Mouse (Mus musculus) monocyte, adult 5-6 weeks (primary cell): ENCODE results near the gene Oca2. TPM values are rescaled to one million over a fixed set of nuclear protein-coding genes. Genes with fewer than 3 reads are reported as not detected.

Experiments used
- ATAC-seq: fragments of 153-309, 156-312 bp; replicated peaks from 2 replicates; pipeline ENCODE4 v1.8.0; 2017; ENCODE audit warnings: mild to moderate bottlenecking; ENCODE audit not compliant: low TSS enrichment, insufficient number of reproducible peaks, severe bottlenecking, poor library complexity, low FRiP score
- total RNA-seq: library from RNA; stranded (forward); fragments of 200-1000, 200-491, 200-594 nt; gene quantifications from 3 replicates; pipeline ENCODE4 v1.2.3, GENCODE M21; 2017

Oca2 gene
- 0.11 TPM in 1 of 3 replicates, not detected in the others for total RNA-seq

- no peak for ATAC-seq
Observed at GRCm38 (mm10) chr7:56239543-56239942, at the start of gene Oca2. TSS of gene Oca2 (plus strand) at chr7:56239760.

DNA sequence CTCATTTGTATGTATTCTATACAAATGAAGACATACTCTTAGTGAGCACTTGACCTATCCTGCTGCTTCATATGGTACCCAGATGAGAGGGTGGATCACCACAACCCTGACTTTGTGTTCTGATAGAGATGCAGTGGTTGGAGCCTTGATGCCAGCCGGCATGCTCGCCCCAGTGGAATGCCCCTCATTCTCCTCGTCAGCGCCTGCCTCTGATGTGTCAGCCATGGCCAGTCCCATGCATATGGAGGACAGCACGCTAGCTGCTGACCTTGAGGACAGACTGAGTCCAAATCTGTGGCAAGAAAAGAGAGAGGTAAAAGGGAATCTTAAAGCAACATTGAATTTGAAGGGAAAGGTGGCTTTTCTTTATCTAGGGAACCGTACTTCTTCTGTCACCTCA lies 48.5 kb upstream of the Oca2 start:
- no peak for ATAC-seq

DNA sequence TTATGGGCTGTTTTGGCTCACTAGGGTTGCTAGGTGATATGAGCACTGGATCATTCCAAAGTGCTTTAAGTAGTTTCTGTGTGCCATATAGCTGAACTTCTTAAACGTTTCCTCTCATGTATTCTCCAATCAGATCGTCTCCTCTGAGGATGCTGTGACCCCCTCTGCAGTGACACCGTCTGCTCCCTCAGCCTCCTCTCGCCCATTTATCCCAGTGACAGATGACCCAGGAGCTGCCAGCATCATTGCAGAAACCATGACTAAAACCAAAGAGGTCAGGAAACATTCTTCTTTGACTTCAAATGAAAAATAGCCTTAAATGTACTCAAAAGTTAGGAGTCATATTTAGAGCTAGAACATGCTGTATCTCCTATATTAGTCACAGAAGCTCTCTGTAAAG lies 47.9 kb upstream of the Oca2 start:
- no peak for ATAC-seq

DNA sequence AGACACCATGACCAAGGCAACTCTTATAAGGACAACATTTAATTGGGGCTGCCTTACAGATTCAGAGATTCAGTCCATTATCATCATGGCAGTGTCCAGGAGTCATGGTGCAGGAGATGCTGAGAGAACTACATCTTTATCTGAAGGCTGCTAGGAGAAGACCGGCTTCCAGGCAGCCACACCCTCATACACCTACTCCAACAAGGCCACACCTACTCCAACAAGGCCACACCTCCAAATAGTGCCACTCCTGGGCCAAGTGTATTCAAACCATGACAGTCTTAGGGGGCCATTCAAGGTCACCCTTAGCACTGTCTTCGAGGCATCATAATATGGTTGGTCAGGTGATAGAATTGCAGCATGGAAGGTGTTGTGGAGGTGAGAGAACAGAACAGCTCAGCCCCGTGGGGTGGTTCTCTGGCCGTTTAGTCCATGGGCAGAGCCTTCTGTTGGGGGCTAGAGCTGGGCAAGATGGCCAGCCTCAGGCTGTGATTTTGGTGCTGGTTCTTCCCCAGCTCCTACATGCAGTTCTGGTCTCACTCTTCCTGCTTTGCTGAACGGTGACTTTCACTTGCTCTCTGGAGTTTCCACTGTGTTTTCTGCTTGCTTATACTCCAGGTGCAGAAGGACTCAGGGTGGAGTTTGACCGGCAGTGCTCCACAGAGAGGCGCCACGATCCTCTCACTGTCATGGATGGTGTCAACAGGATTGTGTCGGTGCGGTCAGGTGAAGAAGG lies 37.9 kb upstream of the Oca2 start:
- no peak for ATAC-seq

GRCm38 (mm10) chr7:56202843-56203242 lies 36.7 kb upstream of the Oca2 start:
- no peak for ATAC-seq

DNA sequence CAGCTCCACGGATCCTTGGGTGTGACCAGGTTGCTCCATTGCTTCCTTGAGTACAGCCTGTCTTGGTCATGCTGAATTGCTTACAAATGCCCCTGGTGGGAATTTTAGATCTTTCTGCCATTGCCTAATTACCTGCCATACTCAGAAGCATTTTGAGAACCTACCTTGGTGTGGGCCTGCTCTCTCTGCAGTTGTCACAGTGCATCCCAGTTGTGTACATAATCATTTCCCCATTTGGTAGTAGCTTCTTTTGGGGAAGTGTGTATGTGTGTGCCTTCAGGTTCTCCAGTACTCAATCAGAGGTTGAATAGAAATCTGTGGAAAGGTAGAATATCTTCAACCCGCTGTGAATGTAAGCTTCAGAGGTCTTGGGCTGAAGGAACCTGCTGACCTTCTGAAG lies 36.3 kb upstream of the Oca2 start:
- no peak for ATAC-seq

GRCm38 (mm10) chr7:56204877-56205276 lies 34.7 kb upstream of the Oca2 start:
- ATAC-seq = no peak

DNA sequence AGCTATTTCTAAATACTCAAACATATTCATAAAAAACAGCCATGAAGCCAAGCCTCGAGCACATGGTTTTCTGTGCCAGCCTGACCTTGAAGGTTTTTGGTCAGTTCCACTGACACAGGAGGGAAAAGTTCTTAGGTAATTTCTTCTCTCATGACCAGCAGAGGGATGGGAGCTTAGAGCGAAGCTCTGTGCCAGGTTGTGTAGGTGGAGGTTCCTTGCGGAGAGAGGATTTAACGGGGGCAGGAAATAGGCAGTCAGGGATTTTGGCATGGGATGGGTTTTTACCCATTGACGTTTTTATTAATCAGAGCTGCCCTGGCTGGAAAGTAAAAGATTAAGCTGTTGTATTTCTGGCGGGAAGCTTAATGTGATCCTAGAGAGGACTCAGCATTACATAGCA lies 18.7 kb upstream of the Oca2 start:
- ATAC-seq = no peak

GRCm38 (mm10) chr7:56235794-56236423 lies 3.7 kb upstream of the Oca2 start:
- ATAC-seq = no peak

GRCm38 (mm10) chr7:56236617-56237016 lies 2.9 kb upstream of the Oca2 start:
- no peak for ATAC-seq

DNA sequence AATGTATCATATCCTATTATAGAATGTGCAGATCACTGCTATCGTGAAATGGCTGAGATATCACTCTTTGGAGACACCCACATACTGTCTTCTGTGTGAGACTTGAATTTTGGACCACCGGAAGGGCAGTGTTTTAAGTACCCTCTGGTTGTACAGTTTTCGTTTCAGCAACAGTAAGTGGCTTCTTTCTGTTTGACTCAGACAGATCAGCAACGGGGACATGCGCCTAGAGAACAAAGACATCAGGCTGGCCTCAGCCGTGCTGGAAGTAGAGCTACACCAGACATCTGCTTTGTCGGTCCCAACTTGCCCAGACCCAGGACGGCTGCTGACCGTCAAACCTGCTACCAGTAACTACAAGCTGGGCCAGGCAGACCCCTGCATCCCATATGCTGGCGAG lies 15.0 kb downstream of the Oca2 start:
- ATAC-seq = no peak

DNA sequence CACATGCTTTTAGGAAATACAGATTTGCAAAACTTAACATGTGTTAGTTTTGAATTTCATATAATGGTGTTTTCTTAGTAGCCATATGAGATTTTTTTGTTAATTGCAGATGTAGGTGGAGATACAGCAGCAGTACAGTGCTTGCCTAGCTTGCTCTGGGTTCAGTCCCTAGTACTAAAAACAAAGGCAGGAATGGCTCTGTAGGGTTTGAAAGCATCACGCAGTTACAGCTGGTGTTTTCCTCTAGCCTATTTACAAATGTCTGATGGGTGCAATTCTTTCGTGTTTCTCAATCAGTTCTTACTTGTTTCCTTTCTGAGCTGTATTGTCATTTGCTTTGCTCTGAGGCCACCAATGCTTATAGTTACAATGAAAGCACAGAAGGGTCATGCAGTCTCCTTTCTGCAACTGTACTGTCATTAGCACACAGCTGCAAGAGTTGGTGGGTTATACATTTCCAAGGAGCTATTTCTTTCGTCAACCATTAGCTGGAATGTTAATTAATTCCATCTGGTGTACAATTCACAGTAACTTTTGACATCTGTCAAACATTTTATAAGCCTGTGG lies 18.4 kb downstream of the Oca2 start:
- no peak for ATAC-seq

DNA sequence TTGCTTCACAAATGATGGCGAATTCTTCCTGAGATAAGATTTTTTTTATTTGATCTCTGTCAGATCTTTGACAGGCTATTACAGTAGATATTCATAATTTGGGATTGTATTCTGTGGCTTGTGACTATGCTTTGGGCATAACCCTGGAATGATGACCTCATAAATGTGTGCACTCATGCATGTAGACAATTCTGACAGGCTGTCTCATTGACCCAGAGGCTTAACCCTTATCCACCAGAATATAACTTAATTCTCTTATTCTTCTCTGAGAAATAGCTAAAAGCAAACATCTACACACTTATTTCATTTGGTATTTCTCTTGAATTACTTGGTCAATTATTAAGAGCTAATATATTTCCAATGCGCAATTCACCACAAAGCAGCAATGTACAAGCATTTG lies 37.9 kb downstream of the Oca2 start:
- ATAC-seq = no peak

DNA sequence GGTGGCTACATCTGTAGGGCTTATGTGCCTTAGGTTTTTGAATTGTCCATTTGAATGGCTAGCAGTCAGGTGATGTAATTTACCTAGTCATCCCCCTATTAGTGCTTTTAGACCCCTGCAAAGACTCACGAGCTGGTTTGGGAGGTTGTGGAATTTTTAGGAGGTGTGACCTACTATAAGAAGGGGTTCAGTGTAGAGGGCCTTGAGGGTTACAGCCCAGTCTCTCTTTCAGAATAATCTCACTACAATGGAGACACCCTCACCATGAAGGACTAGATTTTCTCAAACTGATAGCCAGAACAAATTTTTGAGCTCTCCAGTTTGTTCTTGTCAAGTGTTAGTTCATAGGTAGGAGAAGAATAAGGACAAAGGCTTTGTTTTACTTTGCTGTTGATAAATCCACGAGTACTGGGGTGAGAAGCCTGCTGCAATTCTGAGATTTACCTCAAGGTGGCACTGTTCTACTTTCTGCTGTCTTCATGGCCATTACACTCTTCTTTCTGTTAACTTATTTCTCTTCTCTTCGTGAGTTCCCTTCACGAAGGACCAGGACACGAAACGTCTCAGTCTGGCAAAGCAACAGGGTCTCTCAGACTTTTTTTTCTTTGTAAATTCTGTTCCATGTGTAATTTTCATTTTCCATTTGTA lies 52.0 kb downstream of the Oca2 start:
- ATAC-seq = no peak

- ATAC-seq = no peak
Observed at GRCm38 (mm10) chr7:56304408-56304807, 64.8 kb downstream of the Oca2 start.

GRCm38 (mm10) chr7:56314358-56314757 lies 74.8 kb downstream of the Oca2 start:
- ATAC-seq = no peak

DNA sequence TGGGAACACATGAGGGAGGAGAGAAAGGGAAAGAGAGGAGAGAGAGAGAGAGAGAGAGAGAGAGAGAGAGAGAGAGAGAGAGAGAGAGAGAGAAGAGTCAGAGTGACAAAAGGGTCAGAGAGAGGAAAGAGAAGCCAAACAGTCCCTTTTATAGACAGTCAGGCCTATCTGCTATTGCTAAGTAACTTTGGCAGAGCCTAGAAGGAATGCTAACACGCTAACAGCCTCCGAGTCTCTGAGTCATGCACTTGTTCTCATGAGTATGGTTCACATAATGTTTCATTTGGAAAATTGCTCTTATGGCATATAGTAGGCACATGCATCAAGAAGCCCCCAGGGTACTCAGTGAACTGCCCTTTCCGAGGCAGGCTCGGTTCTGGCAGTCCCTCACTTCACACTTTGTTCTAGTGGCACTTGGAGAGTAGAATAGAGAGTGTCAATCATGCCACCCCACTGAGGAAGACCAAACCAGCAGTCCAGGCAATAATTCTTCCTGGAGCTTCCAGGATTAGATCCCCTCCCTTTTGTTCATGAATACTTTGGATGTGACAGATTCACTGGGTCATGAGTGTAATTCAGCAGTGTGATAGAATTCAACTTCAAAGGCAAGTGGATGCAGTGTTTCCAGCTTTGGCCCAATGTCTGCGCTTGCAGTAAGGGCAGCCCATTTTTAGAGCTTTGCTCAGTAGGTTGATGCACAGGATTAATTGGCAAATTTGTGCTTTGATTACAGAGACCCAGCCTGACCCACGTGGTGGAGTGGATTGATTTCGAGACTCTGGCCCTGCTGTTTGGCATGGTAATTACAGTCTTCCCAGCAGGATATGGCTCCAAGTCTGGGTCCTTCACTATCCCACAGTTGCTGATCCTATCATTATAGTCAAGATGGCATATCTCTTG lies 76.3 kb downstream of the Oca2 start:
- no peak for ATAC-seq

DNA sequence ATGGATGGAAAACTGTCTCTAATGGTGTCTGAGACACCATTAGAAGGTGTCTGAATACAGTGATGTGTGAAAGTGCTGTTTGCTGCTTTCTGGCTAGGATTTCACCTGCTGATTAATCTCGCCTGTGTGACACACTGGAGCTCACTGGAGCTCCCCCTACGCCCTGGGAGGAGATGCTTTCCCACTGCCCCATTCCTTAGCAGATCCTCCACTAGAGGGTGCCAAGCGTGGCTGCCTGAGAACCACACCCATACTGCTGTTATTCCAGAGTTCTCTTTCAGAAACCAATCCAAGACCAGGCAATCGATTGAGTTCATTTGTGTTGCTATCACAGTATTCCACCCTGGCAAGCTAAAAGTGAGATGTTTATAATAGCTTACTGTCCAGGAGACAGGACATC lies 88.2 kb downstream of the Oca2 start:
- ATAC-seq = no peak

DNA sequence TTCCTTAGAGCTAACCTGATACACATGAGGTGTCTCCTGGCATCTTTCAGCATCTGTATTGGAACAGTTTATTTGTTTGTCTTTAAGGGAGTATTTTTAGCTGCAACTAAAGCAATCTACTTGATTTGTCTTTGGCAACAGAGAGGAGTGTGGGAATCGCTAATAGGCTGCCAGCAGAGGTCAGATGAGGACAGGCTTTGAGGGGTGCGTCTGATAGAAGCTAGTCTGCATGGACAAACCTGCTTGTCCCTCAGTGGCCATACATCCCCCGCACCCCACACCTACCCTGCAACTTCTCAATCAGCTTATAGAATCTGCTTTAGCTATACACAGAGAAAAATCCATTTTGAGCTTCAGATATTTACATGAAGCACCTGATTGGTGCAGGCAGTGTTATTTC lies 109.0 kb downstream of the Oca2 start:
- ATAC-seq = no peak
